Mouse (Mus musculus) liver, postnatal 0 days (tissue): ENCODE measurements around the gene Gm20481. TPM values are rescaled to one million over a fixed set of nuclear protein-coding genes. Genes with fewer than 3 reads are reported as not detected.
A peak's percentile ranks its signal among the peaks of the same experiment; 100 is the strongest.

ENCODE experiments used
- ATAC-seq: fragments of 200-750 bp; cut with Nextera tagmentation; 2 replicates; pipeline ENCODE4 v1.8.0; 2017; ENCODE audit warnings: mild to moderate bottlenecking, moderate library complexity
- DNase-seq: peaks from one replicate; pipeline ENCODE4 v3.0.0-alpha.2; 2016
- H3K27ac ChIP-seq: fragments of 300-500 bp; sonication (generic); 2 replicates; pipeline ENCODE4 v1.5.1; 2014; ENCODE audit warnings: antibody characterized with exemption, moderate library complexity, mild to moderate bottlenecking, low read depth
- H3K27me3 ChIP-seq: fragments of 300-500 bp; sonication (generic); 2 replicates; pipeline ENCODE4 v1.6.1; 2014; ENCODE audit warnings: low read length, control low read depth, mixed read lengths; ENCODE audit not compliant: insufficient read depth
- H3K36me3 ChIP-seq: fragments of 300-500 bp; sonication (generic); replicated peaks from 2 replicates; pipeline ENCODE4 v1.6.1; 2014; ENCODE audit warnings: mild to moderate bottlenecking, control low read depth, low read length, moderate library complexity, mixed read lengths; ENCODE audit not compliant: insufficient read depth
- H3K4me1 ChIP-seq: fragments of 300-500 bp; sonication (generic); 2 replicates; pipeline ENCODE4 v1.6.1; 2014; ENCODE audit warnings: antibody characterized with exemption, mild to moderate bottlenecking, control low read depth; ENCODE audit not compliant: insufficient read depth
- H3K4me2 ChIP-seq: fragments of 300-500 bp; sonication (generic); 2 replicates; pipeline ENCODE4 v1.6.1; 2014; ENCODE audit warnings: low read depth, mild to moderate bottlenecking, low read length, moderate library complexity, mixed read lengths
- H3K4me3 ChIP-seq: fragments of 300-500 bp; sonication (generic); 2 replicates; pipeline ENCODE4 v1.5.1; 2014; ENCODE audit warnings: low read depth, low read length
- H3K9ac ChIP-seq: fragments of 300-500 bp; sonication (generic); replicated peaks from 2 replicates; pipeline ENCODE4 v1.6.1; 2014; ENCODE audit warnings: mild to moderate bottlenecking, moderate library complexity
- H3K9me3 ChIP-seq: fragments of 300-500 bp; sonication (generic); 2 replicates; pipeline ENCODE4 v1.6.1; 2016; ENCODE audit warnings: mild to moderate bottlenecking, control low read depth, low read length, mixed read lengths
- CTCF ChIP-seq: sonication (generic); IDR thresholded peaks from 2 replicates; pipeline ENCODE4 v1.5.1; 2016; ENCODE audit warnings: antibody characterized with exemption, low read depth
- EP300 ChIP-seq: IDR thresholded peaks from 2 replicates; pipeline ENCODE4 v1.6.1; 2016; ENCODE audit warnings: antibody characterized with exemption, low read depth, mild to moderate bottlenecking
- WGBS: fragments of 180-500 bp; shearing (Covaris S2); extraction: QIAGEN DNeasy Blood & Tissue Kit; methylation state at CpG from one replicate; pipeline ENCODE4 v1.1.7; 2014; ENCODE audit not compliant: insufficient replicate concordance; 5-methylcytosine and 5-hydroxymethylcytosine counted together
- polyA plus RNA-seq: library from polyadenylated mRNA; unstranded; fragments of >200 nt; fragmentation: Nextera tagmentation; extraction: Ambion mirVana; gene quantifications from 2 replicates; pipeline ENCODE4 v1.2.1, GENCODE M21; 2015

Gene Gm20481
- polyA plus RNA-seq, 1 experiment from 2014 or later: 0.28 TPM

DNA sequence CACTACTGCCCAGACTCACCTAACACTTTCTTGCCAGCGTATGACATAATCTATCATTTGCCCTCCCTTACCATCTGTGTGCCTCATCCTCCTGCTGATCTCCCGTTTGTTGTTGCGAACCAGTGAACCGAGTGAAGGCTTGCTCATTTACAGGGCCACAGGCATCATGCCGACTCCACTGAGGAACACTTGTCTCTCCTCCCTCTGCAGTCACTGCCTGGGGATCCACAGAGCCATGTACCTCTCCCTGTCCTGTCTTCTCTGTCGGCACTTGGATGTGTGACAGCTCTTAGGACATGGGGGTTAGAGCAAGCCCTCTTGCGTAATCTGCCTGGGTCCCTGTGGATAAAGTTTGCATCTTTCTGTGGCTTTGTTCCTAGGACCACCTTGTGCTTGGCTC lies 39.9 kb downstream of the Gm20481 start:
- DNase-seq (no peak), ATAC-seq (no peak)
- Histone ChIP-seq H3K9ac (no peak overlapping the region), H3K36me3 (peaks cover 90% of the 10 kb centered on the region), H3K4me1 (no peaks in the 10 kb centered on the region), H3K4me3 (no peak overlapping the region), H3K4me2 (no peak overlapping the region), H3K27me3 (no peaks in the 10 kb centered on the region), H3K27ac (no peak overlapping the region), H3K9me3 (no peaks in the 10 kb centered on the region)
- 87% methylated on average over 7 of the region's 7 CpGs for WGBS
- TF ChIP-seq CTCF: no peak
- no peak for TF ChIP-seq EP300

DNA sequence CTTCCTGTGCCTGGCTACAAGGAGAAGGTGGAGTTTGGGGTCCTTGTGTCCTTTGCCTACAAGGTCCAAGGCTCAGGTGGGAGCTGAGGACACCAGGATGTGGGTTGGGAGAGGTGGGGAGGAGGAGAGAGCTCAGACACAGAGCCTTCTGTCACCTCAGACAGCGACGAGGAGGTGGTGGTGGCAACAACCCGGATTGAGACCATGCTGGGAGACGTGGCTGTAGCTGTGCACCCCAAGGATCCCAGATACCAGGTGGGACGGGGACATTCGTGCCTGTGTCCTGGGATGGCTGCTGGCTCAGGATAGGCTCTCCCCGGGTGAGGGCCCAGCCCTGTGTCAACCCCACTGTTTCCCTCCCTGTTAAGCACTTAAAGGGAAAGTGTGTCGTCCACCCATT lies 41.7 kb downstream of the Gm20481 start:
- H3K9me3 ChIP-seq: no peaks in the 10 kb centered on the region
- ATAC-seq (no peak), DNase-seq (no peak)
- no peaks in the 10 kb centered on the region for H3K4me1 ChIP-seq
- H3K27ac ChIP-seq: no peak overlapping the region
- no peak for TF ChIP-seq CTCF
- no peak for TF ChIP-seq EP300
- no peaks in the 10 kb centered on the region for H3K27me3 ChIP-seq
- WGBS: 88% methylated on average over 8 of the region's 8 CpGs
- H3K4me2 ChIP-seq: no peak overlapping the region
- H3K9ac ChIP-seq: no peak overlapping the region
- peaks cover 93% of the 10 kb centered on the region for H3K36me3 ChIP-seq
- no peak overlapping the region for H3K4me3 ChIP-seq

DNA sequence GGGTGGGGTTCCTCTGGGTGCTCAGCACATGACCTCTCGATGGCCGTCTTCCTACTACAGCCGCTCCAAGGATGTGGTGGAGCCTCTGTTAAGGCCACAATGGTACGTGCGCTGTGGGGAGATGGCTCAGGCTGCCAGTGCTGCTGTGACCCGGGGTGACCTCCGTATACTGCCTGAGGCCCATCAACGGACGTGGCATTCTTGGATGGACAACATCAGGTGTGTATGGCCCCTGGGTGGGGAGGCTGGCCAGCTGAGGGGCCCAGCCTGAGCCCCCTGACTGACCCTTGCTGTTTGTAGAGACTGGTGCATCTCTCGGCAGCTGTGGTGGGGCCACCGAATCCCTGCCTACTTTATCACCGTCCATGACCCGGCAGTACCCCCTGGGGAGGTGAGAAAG lies 42.7 kb downstream of the Gm20481 start:
- DNase-seq: peak; percentile 13

DNA sequence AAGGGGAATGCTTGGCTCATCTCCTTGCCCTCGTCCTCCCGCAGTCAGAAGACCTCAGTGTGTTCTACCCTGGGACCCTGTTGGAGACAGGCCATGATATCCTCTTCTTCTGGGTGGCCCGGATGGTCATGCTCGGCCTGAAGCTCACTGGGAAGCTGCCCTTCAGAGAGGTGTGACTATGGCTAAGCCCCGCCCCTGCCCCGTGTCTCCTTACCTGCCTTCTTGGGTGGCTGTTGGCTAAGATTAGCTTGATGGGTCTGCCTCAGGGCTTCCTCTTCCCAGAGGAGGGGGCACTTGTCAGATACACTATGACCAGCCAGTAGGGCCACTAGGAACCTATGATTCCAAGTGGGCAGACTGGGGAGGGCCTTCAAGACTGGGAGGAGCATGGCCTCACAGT lies 43.5 kb downstream of the Gm20481 start:
- no peak overlapping the region for H3K27ac ChIP-seq
- H3K9me3 ChIP-seq: no peaks in the 10 kb centered on the region
- TF ChIP-seq EP300 (no peak), CTCF (no peak)
- peaks cover 79% of the 10 kb centered on the region for H3K36me3 ChIP-seq
- WGBS: 78% methylated on average over 6 of the region's 6 CpGs
- H3K27me3 ChIP-seq: no peaks in the 10 kb centered on the region
- ATAC-seq (no peak), DNase-seq (peak; percentile 21)
- H3K4me2 ChIP-seq: no peak overlapping the region
- H3K4me3 ChIP-seq: no peak overlapping the region
- no peak overlapping the region for H3K9ac ChIP-seq
- no peaks in the 10 kb centered on the region for H3K4me1 ChIP-seq

More for the DNA sequence above, 42.7 kb downstream of the Gm20481 start:
- Histone ChIP-seq H3K36me3 (peaks cover 86% of the 10 kb centered on the region), H3K4me2 (no peak overlapping the region), H3K27me3 (no peaks in the 10 kb centered on the region), H3K4me1 (no peaks in the 10 kb centered on the region), H3K27ac (no peak overlapping the region), H3K9me3 (no peaks in the 10 kb centered on the region), H3K9ac (no peak overlapping the region), H3K4me3 (no peak overlapping the region)
- 86% methylated on average over 13 of the region's 13 CpGs for WGBS
- TF ChIP-seq EP300 (no peak), CTCF (no peak)
- no peak for ATAC-seq

DNA sequence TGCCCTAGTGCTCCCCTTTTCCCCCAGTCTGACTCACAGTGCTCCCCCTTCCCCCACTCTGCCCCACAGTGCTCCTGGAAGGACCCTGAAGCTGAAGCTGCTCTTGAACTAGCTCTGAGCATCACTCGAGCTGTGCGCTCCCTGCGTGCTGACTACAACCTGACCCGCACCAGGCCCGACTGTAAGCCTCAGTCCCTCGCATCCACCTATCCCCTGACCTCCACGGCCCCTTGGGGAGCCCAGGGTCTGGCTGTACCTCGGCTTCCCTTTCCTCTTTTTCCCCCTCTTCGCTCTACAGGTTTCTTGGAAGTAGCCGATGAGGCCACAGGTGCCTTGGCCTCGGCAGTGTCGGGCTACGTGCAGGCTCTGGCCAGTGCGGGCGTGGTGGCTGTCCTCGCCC lies 45.6 kb downstream of the Gm20481 start:
- no peak for ATAC-seq
- no peak overlapping the region for H3K4me3 ChIP-seq
- no peak overlapping the region for H3K4me2 ChIP-seq
- peaks cover 63% of the 10 kb centered on the region for H3K36me3 ChIP-seq
- H3K9ac ChIP-seq: no peak overlapping the region
- no peaks in the 10 kb centered on the region for H3K4me1 ChIP-seq
- H3K27ac ChIP-seq: no peak overlapping the region
- no peaks in the 10 kb centered on the region for H3K27me3 ChIP-seq
- peak; percentile 16 for DNase-seq
- TF ChIP-seq EP300: no peak
- TF ChIP-seq CTCF: no peak
- 91% methylated on average over 16 of the region's 16 CpGs for WGBS
- H3K9me3 ChIP-seq: no peaks in the 10 kb centered on the region

DNA sequence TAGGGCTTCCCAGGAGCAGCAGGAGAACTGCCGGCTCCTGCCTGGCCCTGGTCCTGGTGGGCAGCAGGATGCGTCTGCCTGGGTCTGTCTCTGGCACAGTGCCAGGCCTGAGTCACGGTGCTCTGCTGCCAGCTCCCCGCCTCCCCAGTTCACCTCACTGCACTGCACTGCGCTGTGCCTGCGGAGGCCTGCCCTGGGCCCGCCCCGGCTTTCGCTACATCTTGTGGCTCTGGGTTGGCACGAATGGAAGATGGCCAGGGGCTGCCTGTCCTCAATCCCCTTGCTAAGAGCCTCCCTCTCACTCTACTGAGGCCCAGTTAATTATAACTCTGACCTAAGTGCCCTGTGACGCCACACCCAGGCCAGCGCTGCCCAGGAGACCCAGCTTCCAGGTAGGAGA lies 46.7 kb downstream of the Gm20481 start, which contains the start of gene Vwa7:
Gene Vwa7, plus strand, starts transcription at position 204 of the 400 bp plus-strand sequence.
- TF ChIP-seq CTCF (no peak), EP300 (no peak)
- peak; percentile 37 for ATAC-seq
- Histone ChIP-seq H3K9ac (no peak within 1 kb of the TSS), H3K36me3 (peaks cover 52% of the 10 kb centered on the region), H3K4me3 (no peak within 1 kb of the TSS), H3K4me2 (no peak within 1 kb of the TSS), H3K4me1 (peaks cover 4% of the 10 kb centered on the region), H3K9me3 (no peaks in the 10 kb centered on the region), H3K27ac (no peak within 1 kb of the TSS), H3K27me3 (no peaks in the 10 kb centered on the region)
- DNase-seq: peak; percentile 47
- WGBS: 46% methylated on average over 11 of the region's 12 CpGs
